Mouse (Mus musculus) testis, adult 2 months (tissue): Measurements from ENCODE around the gene Nuf2.

ENCODE experiments used
- CTCF ChIP-seq: fragments of 200-500 bp; IDR thresholded peaks from 2 replicates; pipeline ENCODE4 v1.5.1; 2012; ENCODE audit warnings: low read depth, mild to moderate bottlenecking, inconsistent platforms, low read length, moderate library complexity; ENCODE audit not compliant: control insufficient read depth, insufficient read depth, insufficient replicate concordance
- POLR2A ChIP-seq: fragments of 200-500 bp; IDR thresholded peaks from 2 replicates; pipeline ENCODE4 v1.6.1; 2012; ENCODE audit warnings: low read depth, mild to moderate bottlenecking, inconsistent platforms, low read length, moderate library complexity; ENCODE audit not compliant: control insufficient read depth

DNA sequence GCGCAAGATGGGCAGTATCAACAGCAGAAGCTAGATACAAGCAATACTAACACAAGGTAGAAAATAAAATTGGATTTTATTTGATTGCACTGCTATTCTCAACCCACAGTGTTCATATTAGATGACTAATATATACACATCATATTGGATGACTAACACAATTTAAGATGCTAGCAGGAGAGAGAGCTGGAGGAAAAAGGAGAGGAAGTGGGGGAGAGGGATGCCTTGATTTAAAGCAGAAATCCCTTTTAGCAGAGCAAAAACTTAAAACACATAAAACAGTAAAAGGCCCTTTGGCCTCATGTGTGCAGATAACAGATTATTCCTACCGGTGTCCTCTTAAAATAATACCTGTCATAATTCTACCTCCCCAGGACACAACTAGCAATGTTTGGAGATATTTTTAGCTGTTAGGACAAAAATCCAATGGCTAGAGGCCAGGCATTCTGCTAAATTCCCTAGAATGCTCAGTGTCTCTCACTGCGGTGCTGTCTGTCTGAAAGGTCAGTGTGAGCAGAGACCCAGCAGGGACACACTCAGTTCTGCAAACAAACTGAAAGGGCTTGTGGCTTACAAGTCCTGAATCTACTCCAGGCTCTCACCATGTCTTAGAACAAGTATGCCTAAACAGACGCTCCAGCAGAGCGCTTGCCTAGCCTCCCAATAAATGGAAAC is 5.1 kb downstream of the Nuf2 start:
- TF ChIP-seq CTCF = no peak
- no peak for TF ChIP-seq POLR2A
